Mouse (Mus musculus): Measurements from ENCODE around the gene Olfr721-ps1. TPM values are rescaled to one million over a fixed set of nuclear protein-coding genes. Genes with fewer than 3 reads are reported as not detected.

The Olfr721-ps1 gene
- total RNA-seq (2015) (not detected in 2 replicates), total RNA-seq (2017) (not detected in 2 replicates)

DNA sequence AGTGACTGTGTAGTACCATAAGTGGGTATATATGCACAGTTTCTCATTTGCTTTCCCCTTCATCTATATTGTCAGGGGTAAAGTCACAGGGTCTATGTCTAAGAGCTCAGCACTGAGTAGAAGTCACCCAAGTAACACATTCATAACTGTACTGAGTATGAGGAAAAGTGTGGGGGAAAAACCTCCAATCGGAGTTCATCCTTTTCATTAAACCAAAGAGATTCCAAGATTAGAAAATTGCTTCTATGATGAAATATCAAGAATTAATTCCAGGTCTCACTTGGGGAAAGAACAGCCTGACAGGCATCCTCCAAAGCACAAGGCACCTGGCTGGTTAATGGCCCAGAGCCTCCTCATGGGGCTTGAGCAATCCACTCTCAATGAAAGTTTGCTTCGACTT is at the start of gene Olfr721-ps1:
TSS of gene Olfr721-ps1 (plus strand) at position 301 of the 400 bp plus-strand sequence.
- ATAC-seq (ENCODE audit: poor library complexity, severe bottlenecking): no peak

DNA sequence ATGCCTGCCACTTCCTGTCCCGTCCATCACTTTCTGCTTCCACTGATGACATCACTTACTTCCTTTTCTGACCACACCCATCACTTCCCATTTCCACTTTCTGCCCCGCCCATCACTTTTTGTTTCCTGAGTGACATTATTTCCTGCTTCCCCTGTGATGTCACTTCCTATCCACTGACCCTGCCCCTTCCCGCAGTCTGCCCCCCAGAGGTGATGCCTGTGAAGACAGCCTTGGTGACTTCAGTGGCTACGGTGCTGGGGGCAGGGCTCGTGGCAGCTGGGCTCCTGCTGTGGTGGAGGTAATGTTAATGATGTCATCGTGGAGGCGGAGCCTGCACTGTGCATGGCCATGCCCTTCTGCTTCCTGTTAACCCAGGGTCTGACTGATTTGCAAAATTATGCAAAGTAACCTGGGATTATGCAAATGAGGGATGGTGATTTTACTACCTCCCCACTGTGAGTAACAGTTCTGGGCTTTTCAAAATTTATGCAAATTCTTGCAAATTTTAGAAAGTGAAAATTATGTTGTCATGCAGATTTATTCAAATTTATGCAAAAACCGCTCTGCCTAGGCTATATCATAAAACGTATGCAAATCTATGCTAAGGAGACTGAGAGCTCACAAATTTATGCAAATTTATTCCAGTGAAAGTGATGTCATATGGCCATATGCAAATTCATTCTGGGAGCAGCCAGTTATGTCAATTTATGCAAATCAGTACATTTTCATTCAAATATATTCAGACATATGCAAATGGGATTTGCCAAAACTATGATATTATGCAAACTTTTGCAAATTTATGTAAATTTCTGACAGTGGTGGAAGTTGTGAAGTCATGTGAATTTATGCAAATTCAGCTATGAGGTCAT is 49.1 kb upstream of the Olfr721-ps1 start:
- peak; percentile 16 for ATAC-seq (ENCODE audit: poor library complexity, severe bottlenecking)

DNA sequence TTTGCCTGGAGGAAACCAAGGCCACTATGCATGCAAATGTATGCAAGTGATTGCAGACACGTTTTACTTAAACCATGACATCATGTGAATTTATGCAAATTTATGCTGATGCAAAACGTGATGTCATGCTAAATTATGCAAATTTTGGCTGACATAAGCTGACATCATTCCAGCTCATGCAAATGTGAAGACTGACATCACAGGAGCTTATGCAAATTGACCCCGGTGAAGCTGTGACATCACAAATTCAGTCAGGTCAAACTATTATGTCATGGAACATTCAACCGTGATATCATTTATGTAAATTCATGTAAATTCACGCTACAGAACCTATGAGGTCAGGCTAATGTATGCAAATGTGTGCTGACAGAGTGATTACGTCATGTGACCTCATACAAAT is 48.5 kb upstream of the Olfr721-ps1 start:
- ATAC-seq (ENCODE audit: poor library complexity, severe bottlenecking): no peak

DNA sequence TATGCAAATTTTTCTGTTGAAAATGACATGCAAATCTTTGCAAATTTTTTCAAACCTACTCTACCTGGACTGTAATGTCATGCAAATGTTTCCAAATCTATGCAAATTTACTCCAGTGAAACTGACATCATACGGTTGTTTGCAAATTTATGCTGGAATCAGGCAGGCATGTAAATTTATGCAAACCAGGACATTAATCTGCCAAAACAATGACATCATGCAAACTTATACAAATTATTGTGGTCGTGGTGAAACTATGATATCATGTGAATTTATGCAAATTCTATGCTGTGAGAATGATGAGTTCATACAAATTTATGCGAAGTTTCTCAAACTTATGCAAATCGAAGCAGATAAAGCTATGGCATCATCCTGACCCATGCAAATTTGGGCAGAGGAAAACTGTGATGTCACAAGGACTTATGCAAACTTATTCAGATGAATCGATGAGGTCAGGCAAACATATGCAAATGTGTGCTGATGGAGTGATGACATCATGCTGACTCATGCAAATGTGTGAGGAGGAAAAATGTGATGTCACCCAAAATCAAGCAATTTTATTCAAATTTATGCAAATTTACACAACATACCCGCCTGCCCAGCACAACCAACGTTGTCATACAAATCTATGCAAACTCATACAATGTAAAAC is 47.9 kb upstream of the Olfr721-ps1 start:
- ATAC-seq (ENCODE audit: poor library complexity, severe bottlenecking): no peak

GRCm38 (mm10) chr14:14353740-14354510 is 47.2 kb upstream of the Olfr721-ps1 start:
- no peak for ATAC-seq (ENCODE audit: poor library complexity, severe bottlenecking)

- ATAC-seq (ENCODE audit: poor library complexity, severe bottlenecking): no peak
Measured at GRCm38 (mm10) chr14:14354511-14355359, 46.4 kb upstream of the Olfr721-ps1 start.

- ATAC-seq (ENCODE audit: poor library complexity, severe bottlenecking): no peak
Measured at GRCm38 (mm10) chr14:14355360-14355646, 45.8 kb upstream of the Olfr721-ps1 start.

DNA sequence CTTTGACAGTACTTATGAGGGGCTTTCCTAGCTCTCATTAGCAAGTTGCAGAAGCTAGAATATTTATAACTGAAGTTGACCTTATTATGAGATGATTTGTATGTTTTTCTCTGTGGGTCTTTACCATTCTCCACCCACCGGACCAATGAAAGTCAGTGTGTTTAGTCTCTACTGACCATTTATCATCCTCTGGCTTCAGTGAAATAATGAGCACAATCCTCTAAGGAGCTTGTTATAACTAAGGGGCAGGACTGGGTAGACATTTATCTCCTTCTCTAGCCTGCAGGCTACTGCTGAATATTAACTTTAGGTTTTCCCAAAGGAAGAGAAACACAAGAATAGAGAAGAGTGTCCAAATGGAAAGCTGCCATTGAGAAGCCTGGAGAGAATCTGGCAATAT is 5.6 kb upstream of the Olfr721-ps1 start:
- no peak for ATAC-seq (ENCODE audit: poor library complexity, severe bottlenecking)

DNA sequence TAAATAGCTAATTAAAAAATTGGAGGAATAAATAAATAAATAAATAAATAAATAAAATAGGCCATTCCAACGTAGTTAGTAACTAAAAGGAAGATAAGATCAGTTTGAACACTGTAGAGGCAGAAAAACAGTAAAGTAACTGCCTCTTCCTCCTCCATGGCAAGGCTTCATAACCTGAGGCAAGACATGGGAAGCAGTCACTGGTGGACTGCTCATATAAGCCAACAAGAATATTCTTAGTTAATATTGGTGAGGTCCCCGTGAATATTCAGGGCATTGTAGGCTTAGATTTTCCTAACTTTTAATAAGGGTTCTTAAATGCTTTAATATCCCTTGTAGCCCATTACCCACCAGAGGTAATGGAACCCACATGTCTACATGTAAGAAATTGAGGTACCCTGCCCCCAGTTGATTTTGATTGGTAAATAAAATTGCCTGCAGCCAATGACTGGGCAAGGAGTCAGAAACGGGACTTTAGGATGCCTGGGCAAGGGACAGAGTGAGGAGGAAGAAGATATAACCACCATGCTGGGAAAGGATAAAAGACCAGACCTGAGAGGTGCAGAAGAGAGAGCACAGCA is 35.1 kb downstream of the Olfr721-ps1 start:
- no peak for ATAC-seq (ENCODE audit: poor library complexity, severe bottlenecking)

Other genes starting within 250 kb of the Olfr721-ps1 start
- gene Olfr720, start 214.5 kb upstream of the Olfr721-ps1 start, total RNA-seq (2015): not detected in 2 replicates
- gene Olfr720, start 214.5 kb upstream of the Olfr721-ps1 start, total RNA-seq (2017): not detected in 2 replicates
- gene Olfr31, start 78.5 kb upstream of the Olfr721-ps1 start, total RNA-seq (2015): not detected in 2 replicates
- gene Olfr31, start 78.5 kb upstream of the Olfr721-ps1 start, total RNA-seq (2017): not detected in 2 replicates
- 17.5 and 18.3 TPM in 2 replicates for gene Il3ra, start 55.0 kb upstream of the Olfr721-ps1 start, total RNA-seq (2015)
- 70.9 and 82.3 TPM in 2 replicates for gene Il3ra, start 55.0 kb upstream of the Olfr721-ps1 start, total RNA-seq (2017)

All from megakaryocyte, adult 5-6 weeks (primary cell).